Mouse (Mus musculus): ENCODE data around the gene Tor1a.
"Not testable (repeated sequence)": the region's sequence is repeated elsewhere in the genome, so short reads cannot be mapped to it uniquely, and the experiment has no call there.

Gene Tor1a

GRCm38 (mm10) chr2:30915933-30916332, 51.8 kb downstream of the Tor1a start:
- DNase-seq: not testable (repeated sequence)

- no peak for DNase-seq
Measured at GRCm38 (mm10) chr2:30915376-30915775, 52.4 kb downstream of the Tor1a start.

GRCm38 (mm10) chr2:30914836-30915235, 52.9 kb downstream of the Tor1a start:
- DNase-seq: no peak

GRCm38 (mm10) chr2:30913022-30913421, 54.7 kb downstream of the Tor1a start:
- no peak for DNase-seq

- no peak for DNase-seq
Measured at GRCm38 (mm10) chr2:30912291-30912773, 55.4 kb downstream of the Tor1a start.

Data from cerebellum, adult 18-20 months (tissue).